Mouse (Mus musculus): ENCODE results near the gene Ivns1abp.

DNA sequence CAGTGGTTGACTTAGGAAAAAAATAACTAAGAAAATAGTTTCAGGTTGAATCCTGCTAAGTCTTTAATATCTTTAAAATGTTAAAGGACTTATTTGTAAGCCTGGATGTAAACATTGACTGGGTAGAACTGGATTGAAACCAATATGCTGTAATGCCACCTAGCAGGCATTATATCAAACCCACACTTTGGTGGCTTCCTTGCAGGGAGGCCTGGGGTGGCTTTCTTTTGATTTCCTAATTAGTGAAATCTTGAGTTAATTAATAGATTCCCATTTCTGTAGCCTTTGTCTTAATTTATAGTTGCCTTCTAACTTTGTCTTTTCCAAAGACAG, 1.6 kb downstream of the Ivns1abp start:
- TF ChIP-seq POLR2A (IDR thresholded peaks at IDR 0.05; ENCODE audit: borderline replicate concordance, low read depth, low read length) (no peak), CTCF (IDR thresholded peaks at IDR 0.05; ENCODE audit: low read depth, low read length) (no peak)
